Mouse (Mus musculus) gonadal fat pad, adult 2 months (tissue): ENCODE data around the gene Vamp8. TPM values are rescaled to one million over a fixed set of nuclear protein-coding genes. Genes with fewer than 3 reads are reported as not detected.

Source experiments
- DNase-seq: peaks from one replicate; pipeline ENCODE4 v3.0.0-alpha.2; 2012; ENCODE audit warnings: low read depth
- polyA plus RNA-seq: library from polyadenylated mRNA; depleted of rRNA; stranded (reverse); fragments of >200 nt; gene quantifications from 2 replicates; pipeline ENCODE4 v1.2.3, GENCODE M21; 2012; rRNA removed

Vamp8 gene
- 159 and 190 TPM in 2 replicates for polyA plus RNA-seq

DNA sequence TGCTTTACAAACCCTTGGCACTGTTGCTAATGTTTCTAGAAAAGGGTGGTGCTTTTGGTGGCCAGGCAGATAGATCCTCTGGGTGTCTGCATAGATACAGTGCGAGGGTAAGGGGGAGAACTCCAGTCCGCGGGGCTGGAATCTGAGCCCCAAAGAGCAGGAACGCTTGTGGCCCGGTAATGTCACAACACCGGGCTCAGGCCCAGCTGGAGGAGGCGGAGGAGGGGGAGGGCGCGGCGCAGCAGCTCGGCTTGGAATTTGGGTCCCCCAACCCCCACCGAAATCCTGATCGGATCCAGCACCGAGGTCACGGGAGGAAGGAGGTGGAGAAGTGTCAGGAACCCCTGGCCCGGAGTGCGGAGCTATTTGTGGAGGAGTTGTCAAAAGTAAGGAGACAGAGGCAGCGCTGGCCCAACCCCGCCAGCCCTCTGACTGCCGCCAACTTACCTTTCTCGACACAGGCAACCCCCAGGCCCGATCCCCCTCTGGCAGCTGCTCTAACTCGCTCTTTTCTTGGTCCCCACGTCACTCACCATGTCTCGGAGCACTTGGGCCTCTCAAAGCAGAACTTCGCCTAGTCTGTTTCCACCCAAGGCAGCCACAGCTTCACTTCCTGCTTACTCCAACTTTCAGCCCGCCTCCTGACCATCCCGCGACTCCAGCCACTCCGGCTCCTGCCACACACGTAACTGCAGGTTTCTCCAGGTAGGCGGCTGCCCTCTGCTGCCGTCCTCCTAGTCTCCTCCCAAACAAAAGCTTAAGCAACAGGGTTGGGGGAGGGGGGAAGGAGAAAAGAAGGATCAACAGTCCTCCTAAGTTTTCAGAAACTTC is at the start of gene Vamp8:
Vamp8 (minus strand) TSS at position 763 of the 831 bp plus-strand sequence.
- DNase-seq, result no peak

DNA sequence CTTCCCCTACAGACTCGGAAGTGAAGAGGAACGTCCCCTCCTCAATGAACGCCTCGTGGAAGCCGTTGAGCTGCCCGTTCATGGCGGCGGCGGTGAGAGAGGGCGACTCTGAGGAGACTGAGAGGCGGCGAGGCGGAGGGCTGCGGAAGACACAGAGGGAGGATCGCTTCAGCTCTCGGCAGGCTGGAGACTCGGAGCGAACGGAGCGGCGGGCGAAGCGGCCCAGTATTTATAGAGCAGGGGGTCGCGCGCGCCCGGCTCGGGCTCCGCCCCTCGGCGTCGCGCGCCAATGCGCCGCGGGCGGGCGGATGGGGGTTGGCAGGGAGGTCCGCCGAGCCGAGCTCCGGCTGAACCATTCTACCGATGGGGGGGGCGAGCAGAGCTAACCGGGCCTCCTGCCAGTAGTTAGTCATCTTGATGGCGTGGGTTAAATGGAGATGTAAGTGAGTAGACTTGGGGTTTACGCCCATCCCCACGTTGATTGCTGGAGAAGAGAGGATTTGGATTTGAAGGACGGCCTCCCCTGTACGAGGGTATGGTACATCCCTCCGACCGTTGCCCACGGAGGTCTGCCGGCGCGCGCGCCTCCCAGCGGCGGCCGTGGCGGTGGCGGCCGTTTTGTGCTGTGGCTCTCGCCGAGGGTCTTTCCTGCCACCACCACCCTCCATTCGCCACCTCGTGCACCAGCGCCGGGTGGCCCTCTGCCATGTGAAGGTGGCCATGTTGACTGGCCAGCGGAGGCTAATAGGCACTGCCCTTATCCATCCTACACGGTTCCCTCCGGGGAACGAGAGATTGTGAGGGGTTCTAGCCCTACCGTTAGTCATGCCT is 49.1 kb upstream of the Vamp8 start, which contains the start of gene Mat2a:
Mat2a (minus strand) TSS at position 204 of the 831 bp plus-strand sequence.
- no peak for DNase-seq

DNA sequence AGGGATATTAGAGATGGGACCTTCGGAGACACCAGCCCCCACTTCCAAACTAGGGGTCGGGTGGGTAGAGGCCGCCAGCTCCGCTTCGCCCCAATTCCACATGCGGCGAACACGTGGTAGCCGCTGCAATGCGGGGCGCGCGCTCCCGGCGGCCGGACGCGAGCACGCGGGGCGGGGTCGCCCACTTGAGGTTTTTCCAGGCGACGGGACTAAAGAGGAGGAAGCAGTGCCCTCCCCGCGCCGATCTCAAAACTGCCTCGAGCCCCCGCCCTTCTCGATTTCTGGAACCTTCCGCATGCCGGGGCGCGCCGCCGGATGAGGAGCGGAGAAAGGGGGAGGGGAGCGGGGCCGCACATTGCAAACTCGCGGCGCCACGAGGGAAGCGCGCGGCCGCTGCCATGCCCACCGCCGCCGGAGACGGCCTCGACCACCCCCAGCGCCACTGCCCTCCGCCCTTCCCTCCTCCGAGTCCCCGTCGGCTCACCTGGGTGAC is 48.4 kb upstream of the Vamp8 start:
- DNase-seq, result no peak

DNA sequence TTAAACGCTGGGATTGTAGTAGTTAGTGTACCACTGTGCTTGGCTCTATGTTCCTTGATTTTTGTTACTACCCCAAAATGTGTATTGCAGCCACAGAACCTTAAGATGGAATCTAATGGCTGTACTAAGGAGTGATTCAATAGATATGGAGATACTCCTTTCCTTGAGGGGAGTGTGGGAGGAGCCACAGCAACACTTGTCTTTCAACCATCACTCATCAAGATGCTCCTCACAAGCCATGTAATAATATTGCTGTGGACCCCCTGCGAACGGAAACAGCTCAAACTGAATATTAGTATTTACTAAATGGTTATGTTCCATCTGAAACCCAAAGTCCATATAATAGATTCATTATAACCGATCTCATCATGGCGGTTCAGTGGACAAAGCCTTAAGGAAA is 47.7 kb upstream of the Vamp8 start:
- DNase-seq, result no peak

DNA sequence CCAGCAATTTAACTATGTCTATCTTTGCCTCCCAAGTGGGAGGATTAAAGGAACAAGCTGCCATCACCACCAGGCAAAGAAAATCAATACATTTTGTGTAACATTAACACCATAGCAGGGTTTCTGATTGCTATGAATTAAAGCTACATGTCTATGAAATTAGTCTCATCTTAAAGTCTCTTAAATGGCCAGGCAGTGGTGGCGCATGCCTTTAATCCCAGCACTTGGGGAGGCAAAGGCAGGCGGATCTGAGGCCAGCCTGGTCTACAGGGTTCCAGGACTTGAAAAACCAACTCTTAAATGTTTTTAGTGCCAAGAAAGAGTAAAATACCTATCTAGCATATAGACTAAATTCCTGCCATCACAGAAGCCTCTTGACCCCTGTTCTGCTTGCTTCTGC is 41.6 kb upstream of the Vamp8 start:
- DNase-seq, result no peak

DNA sequence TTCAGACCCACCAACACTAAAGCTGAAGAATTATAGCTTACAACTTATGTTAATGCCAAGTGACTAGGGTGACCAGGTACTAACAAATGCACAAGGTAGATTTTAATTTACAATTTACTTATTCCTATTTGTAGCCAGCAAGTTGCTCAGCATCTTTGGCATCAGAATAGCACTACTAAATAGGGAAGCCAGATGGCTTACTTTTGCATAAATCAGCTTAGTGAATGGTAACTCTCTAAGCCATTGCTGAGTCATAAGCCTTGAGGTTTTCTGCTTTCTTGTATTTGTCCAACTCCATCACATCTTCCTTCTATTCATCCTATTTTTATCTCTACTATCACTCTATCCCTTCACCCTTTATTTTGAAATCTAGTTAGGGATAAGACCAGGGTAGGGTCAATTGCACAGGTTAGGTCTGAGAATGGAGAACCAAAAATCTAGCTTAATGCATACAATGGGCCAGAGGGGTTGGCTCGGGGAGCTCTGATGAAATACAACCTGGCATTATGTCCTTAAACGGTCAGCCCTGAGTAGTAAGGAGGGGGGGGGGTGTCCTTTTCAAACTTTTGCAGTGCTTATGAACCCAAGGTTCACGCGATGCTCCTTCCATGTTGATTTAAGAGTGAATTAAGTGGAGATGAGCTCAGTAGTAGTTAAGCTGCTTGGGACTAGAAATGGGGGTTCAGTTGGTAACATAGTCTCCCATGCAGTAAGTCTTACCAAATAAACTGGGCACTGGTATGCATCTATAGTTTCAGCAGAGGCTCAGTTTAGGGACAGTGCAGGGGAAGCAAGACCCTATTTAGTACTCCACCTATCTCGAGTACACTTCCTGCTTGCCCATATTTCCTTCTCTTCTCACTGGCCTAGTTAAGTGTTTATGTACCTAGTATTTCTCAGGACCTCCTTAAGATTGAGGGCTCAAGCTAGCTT is 40.8 kb upstream of the Vamp8 start:
- DNase-seq, result no peak

DNA sequence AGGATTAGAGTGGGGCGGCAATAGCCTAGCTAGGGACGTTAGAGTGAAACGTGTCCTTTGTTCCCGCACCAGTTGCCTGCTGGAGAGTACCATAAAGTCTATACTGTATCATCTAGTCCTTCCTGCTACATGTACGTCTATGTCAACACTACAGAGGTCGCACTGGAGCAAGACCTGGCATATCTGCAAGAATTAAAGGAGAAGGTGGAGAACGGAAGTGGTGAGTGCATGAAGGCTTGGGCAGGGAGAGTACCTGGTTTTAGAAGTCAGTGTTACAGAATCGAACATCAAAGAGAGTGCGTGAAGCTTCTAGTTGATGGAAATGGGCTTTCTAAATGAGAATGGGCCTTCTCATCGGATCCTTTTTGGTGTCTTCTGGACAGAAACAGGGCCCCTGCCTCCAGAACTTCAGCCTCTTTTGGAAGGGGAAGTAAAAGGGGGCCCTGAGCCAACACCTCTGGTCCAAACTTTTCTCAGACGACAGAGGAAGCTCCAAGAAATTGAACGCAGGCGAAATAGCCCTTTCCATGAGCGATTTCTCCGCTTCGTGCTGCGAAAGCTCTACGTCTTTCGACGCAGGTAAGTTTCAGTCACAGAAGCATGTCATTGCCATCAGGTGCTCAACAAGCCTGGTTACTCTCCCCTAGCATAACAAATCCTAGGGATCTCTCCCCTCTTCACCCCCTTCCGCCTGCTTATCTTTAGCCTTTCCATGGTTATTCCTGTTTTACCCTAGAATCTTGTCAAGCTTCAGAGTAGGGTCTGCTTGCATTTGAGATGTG is 38.7 kb upstream of the Vamp8 start:
- no peak for DNase-seq

DNA sequence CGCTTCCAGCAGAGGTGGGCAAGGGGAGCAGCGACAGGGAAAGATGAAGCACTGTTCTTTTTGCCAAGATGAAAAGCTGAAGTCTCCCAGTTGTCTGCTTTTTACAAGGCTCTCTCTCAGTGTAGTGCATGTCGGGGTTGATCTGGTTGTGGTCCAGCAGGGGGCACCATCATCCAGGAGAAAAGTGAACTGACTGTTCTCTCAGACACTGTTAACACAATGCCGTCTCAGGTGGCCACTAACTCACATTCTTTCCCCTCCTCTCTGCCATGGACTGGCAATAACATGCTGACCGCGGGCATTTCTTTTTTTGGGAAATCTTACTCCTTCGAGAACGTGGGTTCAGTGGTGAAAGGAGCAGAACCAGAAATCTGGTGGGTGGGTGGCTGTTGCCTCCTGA is 37.5 kb upstream of the Vamp8 start:
- DNase-seq, result no peak

DNA sequence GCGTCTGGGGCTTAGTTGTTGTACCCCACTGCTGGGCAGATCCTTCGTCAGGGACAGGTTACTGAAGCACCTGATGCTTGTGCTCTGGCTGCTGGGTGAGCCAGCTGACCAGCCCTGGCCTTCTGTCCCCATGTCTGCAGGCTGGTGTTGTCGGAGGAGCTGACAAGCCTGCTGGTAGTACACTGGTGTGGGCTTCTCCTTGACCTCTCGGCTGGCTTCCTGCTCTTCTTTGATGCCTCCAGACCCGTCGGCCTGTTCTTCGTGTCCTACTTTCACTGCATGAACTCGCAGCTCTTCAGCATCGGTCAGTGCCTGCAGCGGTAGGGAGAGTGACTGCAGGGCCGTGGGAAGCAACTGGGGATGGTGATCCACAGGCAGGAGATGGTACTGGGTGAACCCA is 35.1 kb upstream of the Vamp8 start:
- no peak for DNase-seq

DNA sequence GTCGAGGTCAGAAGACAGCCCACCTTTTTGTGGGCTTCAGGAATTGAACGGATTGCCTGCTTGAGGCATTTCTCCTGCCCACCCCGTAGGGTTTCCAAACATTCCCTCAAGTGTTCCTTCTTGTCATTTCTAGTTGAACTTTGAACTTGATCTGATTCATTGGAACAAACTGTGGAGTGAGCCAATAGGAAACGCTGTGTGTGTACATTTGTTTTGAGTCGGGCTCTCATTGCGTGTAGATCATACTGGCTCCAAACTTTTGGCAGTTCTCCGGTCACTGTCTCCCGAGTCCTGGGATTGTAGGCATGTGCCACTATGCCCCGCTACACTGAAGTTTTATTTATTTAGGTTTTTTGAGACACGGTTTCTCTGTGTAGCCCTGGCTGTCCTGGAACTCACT is 30.4 kb upstream of the Vamp8 start:
- DNase-seq, result no peak

DNA sequence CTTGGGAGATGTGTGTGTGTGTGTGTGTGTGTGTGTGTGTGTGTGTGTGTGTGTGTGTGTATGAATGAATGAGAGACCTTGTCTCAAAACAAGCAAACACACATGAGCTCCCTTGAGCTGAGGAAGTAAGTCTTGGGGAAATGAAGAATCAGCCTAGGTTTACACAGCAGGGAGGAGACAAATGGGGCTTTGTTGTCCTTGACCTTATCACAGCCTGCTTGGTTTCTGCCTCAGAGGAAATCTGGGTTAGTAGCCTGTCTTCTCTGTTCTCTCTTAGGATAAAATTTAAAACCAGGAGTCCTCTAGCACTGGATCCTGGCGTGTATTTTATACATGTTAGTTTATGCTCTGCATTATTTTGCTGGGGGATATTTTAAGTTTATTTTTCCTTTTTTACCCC is 29.3 kb upstream of the Vamp8 start:
- no peak for DNase-seq

DNA sequence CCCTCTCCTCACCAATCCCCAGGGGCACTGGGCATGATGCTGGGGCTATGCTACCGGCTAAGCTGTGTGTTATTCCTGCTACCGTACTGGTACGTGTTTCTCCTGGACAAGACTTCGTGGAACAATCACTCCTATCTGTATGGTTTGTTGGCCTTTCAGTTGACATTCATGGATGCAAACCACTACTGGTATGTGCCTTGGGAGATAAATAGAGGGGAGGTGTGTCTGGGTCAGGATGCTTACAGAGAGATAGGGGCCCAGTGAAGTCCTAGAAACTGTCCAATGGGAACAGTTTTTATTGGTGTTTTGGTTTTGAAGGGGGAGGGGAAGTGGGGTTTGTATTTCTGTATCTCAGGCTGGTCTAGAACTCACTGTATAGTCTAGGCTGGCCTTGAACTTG is 27.8 kb upstream of the Vamp8 start:
- DNase-seq, result no peak

DNA sequence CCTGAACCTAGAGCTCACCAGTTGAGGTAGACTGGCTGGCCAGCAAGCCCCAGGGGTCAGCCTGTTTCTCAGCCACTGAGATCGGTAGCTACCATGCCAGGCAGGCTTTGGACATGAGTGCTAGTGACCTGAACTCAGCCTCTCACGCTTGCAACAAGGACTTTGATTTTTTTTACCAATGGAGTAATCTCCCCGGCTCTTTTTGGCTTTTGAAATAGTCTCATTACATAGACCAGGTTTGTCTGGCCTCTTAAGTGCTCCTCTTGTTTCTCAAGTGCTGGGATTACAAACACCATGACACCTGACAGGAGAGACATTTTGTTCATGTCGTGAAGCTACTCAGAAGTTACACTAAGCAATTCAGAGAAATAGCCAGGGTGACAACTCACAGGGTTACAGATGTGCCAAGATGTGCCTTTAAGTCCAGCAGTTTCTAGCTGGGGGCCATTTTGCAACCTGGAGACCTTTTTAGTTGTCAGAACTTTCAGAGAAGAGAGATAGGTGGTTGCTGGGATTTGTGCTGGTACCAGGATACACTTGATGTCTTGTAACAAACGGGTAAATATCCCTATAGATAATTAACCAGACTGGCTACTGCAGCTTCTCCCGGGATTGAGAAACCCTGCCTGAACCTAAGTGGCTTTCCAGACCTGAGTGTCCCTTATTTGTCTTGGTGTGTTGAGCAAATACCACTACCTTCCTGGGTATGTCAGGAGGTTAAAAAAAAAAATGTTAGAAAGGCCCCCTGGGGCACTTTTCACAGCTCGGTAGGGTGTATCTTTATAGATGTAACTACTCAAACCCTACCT is 25.7 kb upstream of the Vamp8 start:
- DNase-seq, result peak; percentile 90

DNA sequence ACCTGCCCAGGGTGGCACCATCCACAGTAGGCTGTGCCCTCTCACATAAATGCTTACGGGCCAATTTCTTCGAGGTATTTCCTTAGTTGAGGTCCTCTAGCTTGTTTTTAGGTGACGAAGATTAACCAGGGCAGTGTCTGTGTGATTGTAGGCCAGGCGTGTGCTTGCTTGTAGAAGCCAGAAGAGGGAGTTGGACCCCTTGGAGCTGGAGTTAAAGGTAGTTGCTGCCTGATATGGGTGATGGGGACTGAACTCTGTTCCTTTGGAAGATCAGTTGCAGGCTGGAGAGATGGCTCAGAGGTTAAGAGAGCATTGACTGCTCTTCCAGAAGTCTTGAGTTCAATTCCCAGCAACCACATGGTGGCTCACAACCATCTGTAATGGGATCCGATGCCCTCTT is 24.7 kb upstream of the Vamp8 start:
- DNase-seq, result no peak

DNA sequence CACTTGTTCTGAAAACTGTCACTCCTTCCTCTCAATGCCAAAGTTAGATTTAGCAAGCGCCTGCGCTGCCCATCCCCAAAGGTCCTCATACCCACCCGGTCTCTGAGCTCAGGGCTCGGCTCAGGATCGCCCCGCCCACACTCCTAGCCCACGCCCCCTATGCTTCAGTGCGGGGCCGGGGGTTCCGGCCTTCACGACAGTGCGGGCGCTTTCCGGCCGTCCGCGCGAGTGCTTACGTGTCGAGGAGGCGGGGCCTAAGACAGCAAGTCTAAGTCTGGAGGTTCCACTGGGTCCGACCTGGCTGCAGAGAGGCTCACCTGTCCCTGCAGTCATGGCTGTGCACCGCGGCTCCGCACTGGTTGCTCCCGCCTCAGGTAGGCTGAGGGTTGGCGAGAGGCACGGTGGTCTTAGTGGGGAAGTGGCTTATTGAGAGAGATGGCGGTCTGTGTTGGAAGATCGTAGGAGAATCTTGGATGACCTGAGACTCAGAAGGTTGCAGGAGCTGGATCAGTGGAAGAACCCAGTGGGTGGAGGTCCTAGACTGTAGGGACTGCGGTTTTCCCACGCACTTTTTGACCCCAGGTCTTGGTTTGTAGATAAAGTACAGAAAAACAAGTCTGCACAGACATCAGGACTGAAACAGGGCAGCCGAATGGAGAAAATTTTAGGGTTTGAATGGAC is 23.7 kb upstream of the Vamp8 start, which contains the start of gene Ggcx:
Ggcx (plus strand) TSS at position 233 of the 681 bp plus-strand sequence.
- no peak for DNase-seq

DNA sequence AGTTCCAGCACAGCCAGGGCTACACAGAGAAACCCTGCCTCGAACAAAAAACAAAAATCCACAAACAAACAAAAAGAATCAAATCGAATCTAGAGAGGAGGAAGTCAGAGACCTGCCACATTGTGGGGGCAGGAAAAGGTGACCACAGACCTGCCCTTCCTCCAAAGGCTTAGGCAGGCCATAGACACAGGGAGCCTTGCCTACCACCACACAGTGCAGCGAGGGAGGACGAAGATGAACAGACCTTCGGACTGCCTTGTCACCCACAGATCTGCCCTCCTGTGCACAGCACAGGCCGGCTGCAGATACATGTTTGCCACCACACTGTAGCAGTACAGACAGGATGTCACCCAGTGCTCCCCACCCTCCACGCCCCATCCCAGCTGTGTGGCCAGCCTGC is 20.0 kb upstream of the Vamp8 start:
- DNase-seq, result no peak

DNA sequence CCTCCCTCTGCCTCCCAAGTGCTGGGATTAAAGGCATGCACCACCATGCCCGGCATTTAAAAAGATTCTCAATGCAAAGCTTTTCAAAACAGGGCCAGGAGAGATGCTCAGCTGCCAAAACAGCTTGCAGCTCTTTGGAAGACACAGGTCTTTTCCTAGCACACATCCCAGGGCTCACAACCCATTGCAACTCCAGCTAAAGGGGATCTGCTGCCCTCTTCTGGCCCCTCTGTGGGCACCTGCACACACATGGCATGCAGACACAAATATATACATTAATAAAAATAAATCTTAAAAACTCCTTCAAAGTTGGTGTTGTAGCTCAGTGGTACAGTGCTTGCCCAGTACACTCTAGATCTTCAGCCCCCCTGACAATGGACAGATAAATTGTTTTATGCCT is 19.5 kb upstream of the Vamp8 start:
- no peak for DNase-seq

DNA sequence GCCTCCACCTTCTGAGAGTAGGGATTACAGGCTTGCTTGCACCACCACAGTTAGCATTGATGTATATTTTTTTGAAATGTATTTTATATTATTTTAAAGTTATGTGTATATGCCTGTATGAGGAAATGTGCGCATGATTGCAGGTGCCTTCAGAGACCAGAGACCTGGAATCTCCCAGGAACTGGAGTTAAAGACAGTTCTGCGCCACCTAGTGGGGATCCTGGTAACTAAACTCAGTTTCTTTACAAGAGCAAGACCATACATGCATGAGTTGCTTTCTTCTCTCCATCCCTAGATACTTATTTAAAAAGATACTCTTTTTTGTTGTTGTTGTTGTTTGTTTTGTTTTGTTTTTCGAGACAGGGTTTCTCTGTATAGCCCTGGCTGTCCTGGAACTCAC is 19.1 kb upstream of the Vamp8 start:
- no peak for DNase-seq

DNA sequence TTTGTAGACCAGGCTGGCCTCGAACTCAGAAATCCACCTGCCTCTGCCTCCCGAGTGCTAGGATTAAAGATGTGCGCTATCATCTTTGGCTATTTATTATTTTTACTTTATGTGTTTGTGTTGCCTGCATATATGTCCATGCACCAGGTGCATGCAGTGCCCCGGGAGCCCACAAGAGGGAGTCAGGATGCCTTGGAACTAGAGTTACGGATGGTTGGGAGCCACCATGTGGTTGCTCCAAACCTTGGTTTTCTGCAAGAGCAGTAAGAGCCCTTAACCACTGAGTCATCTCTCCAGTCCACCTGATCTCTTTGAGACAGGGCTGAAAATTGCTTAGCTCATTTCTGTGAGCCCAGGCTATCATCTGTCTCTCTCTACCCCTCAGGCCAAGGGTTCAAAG is 16.6 kb upstream of the Vamp8 start:
- DNase-seq, result no peak
